Mouse (Mus musculus) embryonic stem cell, embryonic (primary cell): Measurements from ENCODE around the gene Mpp3.

Source experiments
- CTCF ChIA-PET, 4 experiments: fragments of 300-600 bp in 2 of 4; fragments of 350-600 bp in 2 of 4; sonication (Branson Sonifier 250); formaldehyde crosslinking; loops; one replicate each; lab custom pipeline; 2022; ENCODE audit warnings: inconsistent platforms in 2 of 4; lab: Charles Lee
- POLR2A ChIA-PET, 4 experiments: fragments of 300-600 bp in 2 of 4; fragments of 350-600 bp in 2 of 4; sonication (Branson Sonifier 250); formaldehyde crosslinking; loops; one replicate each; lab custom pipeline; 2022; ENCODE audit warnings: antibody characterized with exemption in 4 of 4, inconsistent platforms in 1 of 4; lab: Charles Lee

The Mpp3 gene

GRCm38 (mm10) chr11:102028087-102028816 is at the start of gene Mpp3:
Mpp3 (minus strand) TSS chr11:102028461.
- ChIA-PET POLR2A (interaction anchor here in 2 of 4 experiments (0.6 to 1.2 kb wide), 3 partner anchors 10 to 388 kb away, joined by 3 to 6 read pairs (median 6); no protein-coding TSS in a partner anchor), CTCF (interaction anchor here in 3 of 4 experiments (1.0 to 3.7 kb wide), 4 partner anchors 12 to 22 kb away, joined by 3 to 20 read pairs (median 9); no protein-coding TSS in a partner anchor)

GRCm38 (mm10) chr11:102073722-102074121 is 45.5 kb upstream of the Mpp3 start:
- CTCF ChIA-PET, result interaction anchor here (0.5 to 3.2 kb wide), 6 partner anchors 8 to 600 kb away, joined by 3 to 11 read pairs (median 4); no protein-coding TSS in a partner anchor
- POLR2A ChIA-PET, result interaction anchor here in 1 of 4 experiments (0.8 to 1.1 kb wide), 2 partner anchors 9 to 13 kb away, joined by 3 read pairs; no protein-coding TSS in a partner anchor

- POLR2A ChIA-PET, result interaction anchor here in 1 of 4 experiments (0.9 kb wide), 1 partner anchor 11 kb away, joined by 3 read pairs; no protein-coding TSS in a partner anchor
- CTCF ChIA-PET, result interaction anchor here in 3 of 4 experiments (0.7 to 1.2 kb wide), 3 partner anchors 11 to 440 kb away, joined by 3 to 4 read pairs (median 3); no protein-coding TSS in a partner anchor
These were observed 44.5 kb upstream of the Mpp3 start for GRCm38 (mm10) chr11:102072729-102073128.

- CTCF ChIA-PET, result interaction anchor here in 3 of 4 experiments (0.6 to 1.4 kb wide), 4 partner anchors 38 to 178 kb away, joined by 3 to 5 read pairs (median 4); partner anchors contain the start of genes BC030867 (in 1 of the 3) and Cfap97d1 (in 1 of the 3)
These were observed 42.2 kb upstream of the Mpp3 start for GRCm38 (mm10) chr11:102070426-102070825.

GRCm38 (mm10) chr11:102069633-102070032 is 41.4 kb upstream of the Mpp3 start:
- POLR2A ChIA-PET, result interaction anchor here in 2 of 4 experiments (0.7 to 1.5 kb wide), 5 partner anchors 13 to 160 kb away, joined by 3 to 6 read pairs (median 3); partner anchors contain the start of gene Hdac5 (in 1 of the 2)

More at GRCm38 (mm10) chr11:102070426-102070825, 42.2 kb upstream of the Mpp3 start:
- POLR2A ChIA-PET, result interaction anchor here in 2 of 4 experiments (0.6 to 1.5 kb wide), 4 partner anchors 12 to 262 kb away, joined by 3 to 6 read pairs (median 4); partner anchors contain the start of gene Hdac5 (in 1 of the 2)

GRCm38 (mm10) chr11:102068969-102069368 is 40.7 kb upstream of the Mpp3 start:
- ChIA-PET CTCF (interaction anchor here in 3 of 4 experiments (0.5 to 1.7 kb wide), 5 partner anchors 15 to 859 kb away, joined by 3 to 8 read pairs (median 4); partner anchors contain the start of gene Pyy (in 1 of the 3)), POLR2A (interaction anchor here in 2 of 4 experiments (1.0 to 1.5 kb wide), 3 partner anchors 25 to 161 kb away, joined by 3 read pairs; partner anchors contain the start of gene Hdac5 (in 1 of the 2))

More at GRCm38 (mm10) chr11:102069633-102070032, 41.4 kb upstream of the Mpp3 start:
- CTCF ChIA-PET, result interaction anchor here (0.6 to 1.7 kb wide), 7 partner anchors 16 to 858 kb away, joined by 3 to 5 read pairs (median 3); partner anchors contain the start of genes BC030867 (in 1 of the 4), Cfap97d1 (in 1 of the 4) and Pyy (in 1 of the 4)

GRCm38 (mm10) chr11:102063076-102063475 is 34.8 kb upstream of the Mpp3 start:
- POLR2A ChIA-PET, result interaction anchor here in 1 of 4 experiments (1.1 kb wide), 1 partner anchor 85 kb away, joined by 3 read pairs; no protein-coding TSS in a partner anchor
- CTCF ChIA-PET, result interaction anchor here in 3 of 4 experiments (0.6 to 3.9 kb wide), 9 partner anchors 9 to 228 kb away, joined by 3 to 25 read pairs (median 4); partner anchors contain the start of gene Cd300lg (in 1 of the 3)

GRCm38 (mm10) chr11:102061941-102062473 is 33.7 kb upstream of the Mpp3 start:
- ChIA-PET POLR2A (interaction anchor here in 3 of 4 experiments (0.6 to 1.6 kb wide), 7 partner anchors 10 to 156 kb away, joined by 3 to 6 read pairs (median 3); partner anchors contain the start of gene Cfap97d1 (in 1 of the 3)), CTCF (interaction anchor here (0.5 to 3.9 kb wide), 65 partner anchors 8 to 1588 kb away, joined by 3 to 25 read pairs (median 4); partner anchors contain the start of genes Cd300lg (in 2 of the 4), Tmem101 (in 2 of the 4), BC030867 (in 1 of the 4) and Cfap97d1 (in 1 of the 4))

GRCm38 (mm10) chr11:102061236-102061940 is 33.1 kb upstream of the Mpp3 start:
- ChIA-PET CTCF (interaction anchor here (0.5 to 3.9 kb wide), 66 partner anchors 9 to 1589 kb away, joined by 3 to 25 read pairs (median 4); partner anchors contain the start of genes Cd300lg (in 2 of the 4), Tmem101 (in 2 of the 4), BC030867 (in 1 of the 4) and Cfap97d1 (in 1 of the 4)), POLR2A (interaction anchor here in 3 of 4 experiments (0.5 to 1.8 kb wide), 16 partner anchors 9 to 603 kb away, joined by 3 to 10 read pairs (median 3); partner anchors contain the start of genes Cd300lg (in 1 of the 3) and Cfap97d1 (in 1 of the 3))

- ChIA-PET CTCF (interaction anchor here (0.5 to 6.5 kb wide), 88 partner anchors 8 to 486 kb away, joined by 3 to 62 read pairs (median 4); partner anchors contain the start of genes Cfap97d1 (in 3 of the 4), Dusp3 (in 3 of the 4), Cd300lg (in 2 of the 4) and BC030867 (in 1 of the 4)), POLR2A (interaction anchor here in 3 of 4 experiments (0.6 to 1.8 kb wide), 19 partner anchors 11 to 879 kb away, joined by 3 to 13 read pairs (median 3); partner anchors contain the start of genes Cfap97d1 (in 2 of the 3), BC030867 (in 1 of the 3), Dusp3 (in 1 of the 3) and Mpp2 (in 1 of the 3))
These were observed 25.6 kb upstream of the Mpp3 start for GRCm38 (mm10) chr11:102053847-102054246.

GRCm38 (mm10) chr11:102053183-102053582 is 24.9 kb upstream of the Mpp3 start:
- POLR2A ChIA-PET, result interaction anchor here in 3 of 4 experiments (0.8 to 1.8 kb wide), 10 partner anchors 8 to 171 kb away, joined by 3 to 13 read pairs (median 4); partner anchors contain the start of genes Cfap97d1 (in 2 of the 3) and Dusp3 (in 1 of the 3)
- CTCF ChIA-PET, result interaction anchor here (0.5 to 6.5 kb wide), 64 partner anchors 8 to 385 kb away, joined by 3 to 62 read pairs (median 4); partner anchors contain the start of genes Cd300lg (in 2 of the 4), Cfap97d1 (in 2 of the 4), Dusp3 (in 2 of the 4) and Dhx8 (in 1 of the 4)

GRCm38 (mm10) chr11:102052697-102053096 is 24.4 kb upstream of the Mpp3 start:
- CTCF ChIA-PET, result interaction anchor here (0.6 to 6.5 kb wide), 12 partner anchors 8 to 410 kb away, joined by 3 to 62 read pairs (median 6); partner anchors contain the start of genes Cd300lg (in 2 of the 4) and Cfap97d1 (in 1 of the 4)
- POLR2A ChIA-PET, result interaction anchor here in 3 of 4 experiments (1.3 to 1.5 kb wide), 3 partner anchors 9 to 81 kb away, joined by 4 to 5 read pairs (median 5); no protein-coding TSS in a partner anchor

- ChIA-PET POLR2A (interaction anchor here in 2 of 4 experiments (0.6 to 2.2 kb wide), 5 partner anchors 9 to 66 kb away, joined by 3 to 9 read pairs (median 5); partner anchors contain the start of gene Cd300lg (in 1 of the 2)), CTCF (interaction anchor here (0.6 to 6.5 kb wide), 14 partner anchors 9 to 1099 kb away, joined by 3 to 62 read pairs (median 5); partner anchors contain the start of genes Cd300lg (in 2 of the 4) and Cfap97d1 (in 1 of the 4))
These were observed 23.7 kb upstream of the Mpp3 start for GRCm38 (mm10) chr11:102051954-102052353.

- POLR2A ChIA-PET, result interaction anchor here in 3 of 4 experiments (0.6 to 2.2 kb wide), 7 partner anchors 9 to 266 kb away, joined by 3 to 9 read pairs (median 4); partner anchors contain the start of genes Cd300lg (in 1 of the 3) and Etv4 (in 1 of the 3)
- CTCF ChIA-PET, result interaction anchor here (0.6 to 6.5 kb wide), 18 partner anchors 9 to 1099 kb away, joined by 3 to 62 read pairs (median 5); partner anchors contain the start of genes Cd300lg (in 2 of the 4) and Cfap97d1 (in 1 of the 4)
These were observed 23.3 kb upstream of the Mpp3 start for GRCm38 (mm10) chr11:102051541-102051940.
